Mouse (Mus musculus) thymus, postnatal 10 days (tissue): ENCODE data around the gene Vmn1r74.
"Not testable (repeated sequence)": the region's sequence is repeated elsewhere in the genome, so short reads cannot be mapped to it uniquely, and the experiment has no call there.

Source experiments
- DNase-seq, 2 experiments: peaks; one replicate each; pipeline ENCODE4 v3.0.0; 2021; ENCODE audit warnings: low spot score in 2 of 2

The Vmn1r74 gene

DNA sequence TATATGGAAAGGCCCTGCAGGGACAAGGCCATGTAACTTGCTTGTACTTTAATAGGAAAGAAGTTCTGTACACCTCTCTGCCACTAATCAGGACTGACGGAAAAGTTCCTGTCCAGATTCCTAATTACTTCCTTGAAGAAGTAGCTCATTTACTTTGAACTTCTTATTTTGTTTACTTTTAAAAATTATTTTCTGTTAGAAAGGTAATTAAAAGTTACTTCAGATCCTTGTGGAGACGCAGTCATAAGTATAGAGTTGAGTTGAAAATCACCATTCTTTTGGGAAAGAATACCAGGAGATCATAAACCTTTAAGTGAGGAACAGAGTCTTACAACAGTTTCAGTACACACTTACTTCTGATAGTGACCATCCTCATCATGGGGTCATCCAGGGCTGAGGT is at the start of gene Vmn1r74:
TSS of gene Vmn1r74 (plus strand) at position 301 of the 400 bp plus-strand sequence.
- no peak for DNase-seq

- DNase-seq: no peak
These were observed 20.0 kb upstream of the Vmn1r74 start for GRCm38 (mm10) chr7:11813751-11814150.

- no peak for DNase-seq
These were observed 11.6 kb upstream of the Vmn1r74 start for GRCm38 (mm10) chr7:11822166-11822565.

GRCm38 (mm10) chr7:11823246-11823645 is 10.5 kb upstream of the Vmn1r74 start:
- DNase-seq: not testable (repeated sequence)

GRCm38 (mm10) chr7:11874330-11874729 is 40.5 kb downstream of the Vmn1r74 start, which contains the start of gene Vmn1r75:
Gene Vmn1r75 (plus strand): TSS chr7:11874630.
- no peak for DNase-seq
